In the genomic region with DNA sequence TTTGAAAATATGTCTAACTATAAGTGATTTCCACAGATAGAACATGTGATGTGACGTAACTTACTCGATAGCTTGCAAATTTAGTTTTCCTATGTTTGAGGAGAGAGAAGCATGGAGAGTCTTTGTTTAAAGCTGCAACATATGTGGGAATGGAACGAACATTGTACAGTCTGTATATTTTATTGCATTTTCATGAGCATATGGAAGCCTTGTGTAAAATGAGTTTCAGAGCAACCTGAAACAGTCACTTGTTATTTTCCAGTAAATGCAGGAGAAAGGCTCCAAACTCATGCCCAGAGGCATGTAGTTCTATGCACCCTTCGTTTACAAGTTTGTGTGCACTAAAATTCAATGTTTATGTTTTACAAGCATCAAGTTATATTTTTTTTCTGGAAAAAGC, we compare ENCODE assay signal across 26 mouse cellular contexts.
"Had no signal": no experiment of that assay in that cellular context is flagged by ENCODE, and none has a peak within 500 bp of the region (broad histone marks: within the 10 kb centered on the region; RNA-seq: fewer than 3 reads in every experiment).

No protein-coding gene starts in this region.

- DNase-seq: gastrocnemius, adult 2 months; gastrocnemius, postnatal 10 days; gastrocnemius, postnatal 25 days; heart, adult 18-20 months; heart, postnatal 10 days; heart, postnatal 4 days; kidney, adult 18-20 months; kidney, adult 8-10 months; kidney, postnatal 10 days; kidney, postnatal 25 days; kidney, postnatal 4 days; liver; liver, embryonic 13.5 days had no signal

- ATAC-seq: hindbrain, embryonic 16.5 days; inflammation-experienced regulatory T-cells, adult 6 months; intestine, embryonic 15.5 days; intestine, postnatal 0 days had no signal

- H3K27ac ChIP-seq: gastrocnemius, adult 2 months; heart, embryonic 10.5 days; hindbrain, embryonic 10.5 days; hindbrain, embryonic 12.5 days; hindbrain, embryonic 14.5 days; intestine, embryonic 15.5 days; layer of hippocampus, adult 2 months; left cerebral cortex, adult 2 months; liver, embryonic 13.5 days; liver, embryonic 15.5 days had no signal

- H3K27me3 ChIP-seq: heart, embryonic 12.5 days; hindbrain, embryonic 12.5 days; intestine, embryonic 15.5 days; liver, embryonic 13.5 days; liver, embryonic 15.5 days had no signal

- H3K9ac ChIP-seq: heart, embryonic 12.5 days; hindbrain, embryonic 12.5 days; hindbrain, embryonic 14.5 days; intestine, embryonic 15.5 days; liver, embryonic 13.5 days; liver, embryonic 15.5 days had no signal

- H3K4me1 ChIP-seq: heart, embryonic 10.5 days; heart, embryonic 12.5 days; hindbrain, embryonic 10.5 days; hindbrain, embryonic 12.5 days; intestine, embryonic 15.5 days; liver, embryonic 13.5 days; liver, embryonic 15.5 days had no signal

- H3K36me3 ChIP-seq: heart, embryonic 10.5 days; heart, embryonic 12.5 days; hindbrain, embryonic 10.5 days; hindbrain, embryonic 12.5 days; intestine, embryonic 15.5 days; liver, embryonic 13.5 days; liver, embryonic 15.5 days had no signal

- H3K4me3 ChIP-seq: gastrocnemius, adult 2 months; heart, embryonic 10.5 days; heart, embryonic 12.5 days; hindbrain, embryonic 10.5 days; hindbrain, embryonic 12.5 days; intestine, embryonic 15.5 days; layer of hippocampus, adult 2 months; left cerebral cortex, adult 2 months; liver, embryonic 13.5 days; liver, embryonic 15.5 days had no signal

- H3K9me3 ChIP-seq: heart, embryonic 10.5 days; hindbrain, embryonic 10.5 days; hindbrain, embryonic 12.5 days; intestine, embryonic 15.5 days; liver, embryonic 13.5 days; liver, embryonic 15.5 days had no signal

- H3K4me2 ChIP-seq: heart, embryonic 12.5 days; hindbrain, embryonic 12.5 days; hindbrain, embryonic 14.5 days; intestine, embryonic 15.5 days; liver, embryonic 11.5 days; liver, embryonic 13.5 days; liver, embryonic 15.5 days had no signal
